Mouse (Mus musculus): Measurements from ENCODE around the gene Bclaf3. TPM values are rescaled to one million over a fixed set of nuclear protein-coding genes. Genes with fewer than 3 reads are reported as not detected.
"Not testable (repeated sequence)": the region's sequence is repeated elsewhere in the genome, so short reads cannot be mapped to it uniquely, and the experiment has no call there.

The Bclaf3 gene
- polyA plus RNA-seq, 1 experiment from 2014 or later: 29.1 TPM

DNA sequence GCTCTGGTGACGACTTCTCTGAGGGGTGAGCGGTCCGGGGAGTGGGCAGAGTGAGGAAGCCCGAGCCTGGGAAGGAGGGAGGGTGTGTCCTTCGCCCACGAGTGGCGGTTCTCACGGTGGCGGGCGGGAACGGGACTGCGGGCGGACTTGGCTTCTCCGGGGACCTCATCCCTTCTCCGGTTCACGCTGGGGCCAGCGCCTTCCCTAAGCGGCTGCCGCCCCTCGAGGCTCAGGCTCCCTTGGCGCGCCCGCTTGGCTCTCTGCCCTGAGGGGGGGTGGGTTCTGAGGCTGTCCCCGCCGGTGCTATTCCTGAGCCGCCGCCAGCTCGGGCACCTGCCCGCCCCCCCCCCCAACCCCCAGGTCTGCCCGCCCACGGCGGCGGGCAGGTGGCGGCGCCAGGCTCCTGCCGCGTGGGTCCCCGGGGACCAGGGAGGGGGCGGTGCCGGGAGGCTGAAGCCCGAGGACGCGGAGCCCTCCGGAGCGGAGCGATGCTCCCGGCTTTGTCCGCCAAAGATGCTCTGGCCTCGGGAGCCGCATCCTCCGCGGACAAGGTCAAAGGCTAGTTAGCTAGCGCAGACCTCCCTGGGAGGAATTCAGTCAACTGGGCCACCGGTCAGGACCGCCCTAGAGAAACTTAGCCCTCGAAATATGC is 6.4 kb downstream of the Bclaf3 start:
- Histone ChIP-seq H3K4me3 (peak overlapping the region; percentile 61), H3K36me3 (no peaks in the 10 kb centered on the region), H3K4me2 (peak overlapping the region; percentile 55), H3K9me3 (no peaks in the 10 kb centered on the region), H3K27ac (peak overlapping the region; percentile 85), H3K9ac (peak overlapping the region; percentile 77), H3K27me3 (no peaks in the 10 kb centered on the region), H3K4me1 (replicated peaks) (peaks cover 4% of the 10 kb centered on the region)
- 22% methylated on average over 40 of the region's 56 CpGs for WGBS
- ATAC-seq (ENCODE audit: low FRiP score): peak; percentile 76; the same call in 1 of the 2 replicates

- Histone ChIP-seq H3K27ac (no peak overlapping the region), H3K27me3 (no peaks in the 10 kb centered on the region), H3K4me2 (no peak overlapping the region), H3K9ac (no peak overlapping the region), H3K4me3 (no peak overlapping the region), H3K4me1 (replicated peaks) (0 out of 2 replicates have a peak, but pooled peaks cover 3% of the 10 kb centered on the region), H3K9me3 (no peaks in the 10 kb centered on the region), H3K36me3 (peaks cover 6% of the 10 kb centered on the region)
- no peak for ATAC-seq (ENCODE audit: low FRiP score)
- 92% methylated on average over 18 of the region's 18 CpGs for WGBS
Measured at GRCm38 (mm10) chrX:159541936-159542335, 15.4 kb downstream of the Bclaf3 start.

GRCm38 (mm10) chrX:159547093-159547492 is 20.6 kb downstream of the Bclaf3 start:
- Histone ChIP-seq H3K27me3 (no peaks in the 10 kb centered on the region), H3K36me3 (peaks cover 10% of the 10 kb centered on the region), H3K27ac (no peak overlapping the region), H3K4me3 (no peak overlapping the region), H3K9ac (no peak overlapping the region), H3K4me1 (replicated peaks) (no peaks in the 10 kb centered on the region), H3K4me2 (no peak overlapping the region), H3K9me3 (no peaks in the 10 kb centered on the region)
- 95% methylated on average over 5 of the region's 5 CpGs for WGBS
- ATAC-seq (ENCODE audit: low FRiP score): no peak

DNA sequence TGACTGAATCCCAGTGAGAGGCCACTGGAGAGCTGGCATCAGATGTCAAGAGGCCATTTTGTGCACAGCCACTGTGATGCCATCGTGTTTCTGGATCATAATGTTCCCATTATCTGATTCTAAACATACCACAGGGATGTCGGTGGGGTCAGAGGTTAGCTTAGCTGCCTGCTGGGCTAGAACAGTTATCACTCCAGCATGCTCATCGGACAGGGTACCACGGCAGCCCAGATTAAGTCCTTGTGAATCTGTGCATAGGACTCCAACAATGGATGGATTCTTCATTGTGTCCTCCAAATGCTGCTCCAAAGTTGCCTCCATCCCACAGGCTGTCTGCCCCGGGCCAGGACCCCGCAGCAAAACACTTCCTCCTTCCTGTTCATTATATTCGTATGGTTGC is 58.2 kb downstream of the Bclaf3 start:
- H3K9me3 ChIP-seq: not testable (repeated sequence)

DNA sequence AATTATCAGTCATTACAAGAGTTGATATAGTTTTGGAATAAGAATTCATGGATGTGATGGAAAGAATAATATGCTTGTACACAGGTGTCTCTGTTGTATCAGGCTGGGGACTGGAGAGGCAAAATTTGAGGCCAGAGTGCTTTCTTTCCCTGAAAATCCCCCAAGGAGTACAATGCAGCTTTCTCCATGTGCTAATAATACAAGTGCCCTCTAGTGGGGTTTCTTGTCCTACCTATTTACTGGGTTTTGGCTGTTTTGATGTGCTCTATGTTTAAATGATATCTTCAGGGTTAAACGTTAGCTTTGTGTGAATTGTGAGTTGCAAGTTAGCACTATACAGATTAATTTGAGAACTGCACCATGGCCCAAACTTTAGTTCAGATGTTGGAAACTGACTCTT is 65.1 kb downstream of the Bclaf3 start:
- H3K27me3 ChIP-seq: no peaks in the 10 kb centered on the region
- H3K9me3 ChIP-seq: no peaks in the 10 kb centered on the region
- H3K36me3 ChIP-seq: no peaks in the 10 kb centered on the region
- WGBS: 79% methylated on average over 1 of the region's 1 CpGs
- H3K27ac ChIP-seq: no peak overlapping the region
- no peak overlapping the region for H3K9ac ChIP-seq
- H3K4me3 ChIP-seq: no peak overlapping the region
- no peak overlapping the region for H3K4me2 ChIP-seq
- H3K4me1 ChIP-seq (replicated peaks): no peaks in the 10 kb centered on the region
- no peak for ATAC-seq (ENCODE audit: low FRiP score)

More for the DNA sequence above, 58.2 kb downstream of the Bclaf3 start:
- not testable (repeated sequence) for H3K36me3 ChIP-seq; H3K4me2 ChIP-seq; H3K4me3 ChIP-seq; H3K4me1 ChIP-seq (replicated peaks); ATAC-seq (ENCODE audit: low FRiP score); H3K9ac ChIP-seq; H3K27ac ChIP-seq; H3K27me3 ChIP-seq
- WGBS: 59% methylated on average over 7 of the region's 7 CpGs

GRCm38 (mm10) chrX:159597502-159597901 is 71.0 kb downstream of the Bclaf3 start:
- H3K36me3 ChIP-seq: no peaks in the 10 kb centered on the region
- ATAC-seq (ENCODE audit: low FRiP score): no peak
- no peak overlapping the region for H3K9ac ChIP-seq
- 83% methylated on average over 1 of the region's 1 CpGs for WGBS
- H3K9me3 ChIP-seq: no peaks in the 10 kb centered on the region
- no peaks in the 10 kb centered on the region for H3K27me3 ChIP-seq
- no peaks in the 10 kb centered on the region for H3K4me1 ChIP-seq (replicated peaks)
- H3K4me3 ChIP-seq: no peak overlapping the region
- H3K4me2 ChIP-seq: no peak overlapping the region
- no peak overlapping the region for H3K27ac ChIP-seq

GRCm38 (mm10) chrX:159604832-159605231 is 78.3 kb downstream of the Bclaf3 start:
- Histone ChIP-seq H3K4me1 (replicated peaks) (no peaks in the 10 kb centered on the region), H3K9me3 (no peaks in the 10 kb centered on the region), H3K36me3 (no peaks in the 10 kb centered on the region), H3K4me3 (no peak overlapping the region), H3K4me2 (no peak overlapping the region), H3K27ac (no peak overlapping the region), H3K9ac (no peak overlapping the region), H3K27me3 (peaks cover 6% of the 10 kb centered on the region; the same call in 1 of the 2 replicates)
- ATAC-seq (ENCODE audit: low FRiP score): no peak
- WGBS: 92% methylated on average over 2 of the region's 2 CpGs

GRCm38 (mm10) chrX:159606936-159607335 is 80.4 kb downstream of the Bclaf3 start:
- Histone ChIP-seq H3K27me3 (peaks cover 6% of the 10 kb centered on the region; the same call in 1 of the 2 replicates), H3K27ac (no peak overlapping the region), H3K4me1 (replicated peaks) (no peaks in the 10 kb centered on the region), H3K4me2 (no peak overlapping the region), H3K9ac (no peak overlapping the region), H3K9me3 (no peaks in the 10 kb centered on the region), H3K36me3 (no peaks in the 10 kb centered on the region), H3K4me3 (no peak overlapping the region)
- 48% methylated on average over 6 of the region's 6 CpGs for WGBS
- no peak for ATAC-seq (ENCODE audit: low FRiP score)

DNA sequence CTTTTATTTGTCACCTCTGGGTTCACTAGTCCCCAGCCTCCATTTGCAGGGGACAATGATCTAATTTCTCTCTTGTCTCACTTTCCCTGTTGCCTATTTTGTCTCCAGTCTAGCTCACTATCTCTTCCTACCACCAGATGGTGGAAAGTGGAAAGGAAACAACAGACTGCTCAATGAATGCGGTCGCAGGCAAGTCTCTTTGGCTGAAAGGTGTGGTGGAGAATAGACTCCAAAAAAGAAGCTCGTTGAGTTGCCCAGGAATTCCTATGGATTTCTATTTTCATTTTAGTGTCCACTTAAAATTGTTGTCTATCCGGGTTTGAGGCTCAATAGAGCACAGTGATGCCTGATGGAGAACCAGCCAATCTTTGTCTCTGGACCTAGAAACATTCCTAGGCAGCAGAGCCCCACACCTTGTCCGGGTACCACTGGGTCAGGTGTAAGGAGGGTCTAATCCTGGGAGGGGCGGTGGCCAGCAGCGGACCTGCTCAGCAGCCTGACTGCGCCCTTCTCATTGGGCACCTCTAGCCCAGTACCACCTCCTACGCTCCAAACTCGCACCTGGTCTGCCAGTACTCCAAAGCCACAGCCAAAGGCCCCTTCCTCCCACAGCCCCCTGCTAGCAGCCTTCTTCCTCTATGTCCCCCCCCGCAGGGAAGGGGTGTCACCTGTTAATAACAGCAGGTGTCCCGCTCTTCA is 99.9 kb downstream of the Bclaf3 start:
- Histone ChIP-seq H3K27ac (peak overlapping the region; percentile 48; the same call in 1 of the 2 replicates), H3K9me3 (no peaks in the 10 kb centered on the region), H3K4me1 (replicated peaks) (peaks cover 9% of the 10 kb centered on the region; the same call in 1 of the 2 replicates), H3K27me3 (no peaks in the 10 kb centered on the region), H3K9ac (peak overlapping the region; percentile 80), H3K4me2 (peak overlapping the region; percentile 57), H3K4me3 (peak overlapping the region; percentile 59), H3K36me3 (no peaks in the 10 kb centered on the region)
- 24% methylated on average over 12 of the region's 12 CpGs for WGBS
- ATAC-seq (ENCODE audit: low FRiP score): peak; percentile 73

DNA sequence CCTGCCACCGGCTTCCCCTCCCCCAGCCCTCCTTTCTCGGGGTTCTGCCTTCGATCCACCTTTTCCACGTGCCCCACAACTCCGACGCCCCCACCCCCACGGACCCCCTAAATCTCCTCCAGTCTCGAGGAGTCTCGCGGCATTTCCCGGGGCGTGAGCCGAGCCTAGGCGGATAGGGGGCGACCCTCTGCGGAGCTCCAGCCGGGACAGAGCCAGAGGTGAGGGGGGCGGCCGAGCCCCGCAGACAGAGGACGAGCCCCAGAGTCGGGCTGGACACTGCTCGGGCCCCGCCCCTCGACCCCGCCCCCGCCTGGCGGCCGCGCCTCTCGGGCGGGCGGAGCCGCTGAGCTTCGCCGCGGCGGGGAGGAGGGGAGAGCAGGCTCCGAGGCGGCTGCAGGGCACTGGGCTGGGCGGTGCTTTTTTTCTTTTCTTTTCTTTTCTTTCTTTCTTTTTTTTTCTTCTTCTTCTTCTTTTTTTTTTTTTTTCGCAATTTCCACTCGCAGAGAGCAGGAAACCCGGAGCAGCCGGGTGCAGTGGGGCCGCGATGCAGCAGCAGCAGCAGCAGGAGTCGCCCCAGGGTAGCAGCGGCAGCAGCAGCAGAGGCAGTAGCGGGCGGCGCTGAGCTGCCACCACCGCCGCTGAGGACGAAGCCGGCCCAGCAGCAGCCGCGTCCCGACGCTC is 100.6 kb downstream of the Bclaf3 start, which contains the start of gene Sh3kbp1:
TSS of gene Sh3kbp1 (plus strand) at position 366 of the 681 bp plus-strand sequence.
- Histone ChIP-seq H3K4me1 (replicated peaks) (peaks cover 9% of the 10 kb centered on the region; the same call in 1 of the 2 replicates), H3K27ac (peak within 1 kb of the TSS; percentile 80), H3K27me3 (no peaks in the 10 kb centered on the region), H3K4me3 (peak within 1 kb of the TSS; percentile 59), H3K9me3 (no peaks in the 10 kb centered on the region), H3K9ac (peak within 1 kb of the TSS; percentile 80), H3K36me3 (no peaks in the 10 kb centered on the region), H3K4me2 (peak within 1 kb of the TSS; percentile 57)
- WGBS: 13% methylated on average over 40 of the region's 60 CpGs
- ATAC-seq (ENCODE audit: low FRiP score): peak; percentile 87

GRCm38 (mm10) chrX:159627588-159628566 is 101.4 kb downstream of the Bclaf3 start:
- ATAC-seq (ENCODE audit: low FRiP score): peak; percentile 77
- Histone ChIP-seq H3K4me1 (replicated peaks) (peaks cover 9% of the 10 kb centered on the region; the same call in 1 of the 2 replicates), H3K9ac (peak overlapping the region; percentile 80), H3K27me3 (no peaks in the 10 kb centered on the region), H3K9me3 (no peaks in the 10 kb centered on the region), H3K4me3 (peak overlapping the region; percentile 59), H3K27ac (peak overlapping the region; percentile 80), H3K36me3 (no peaks in the 10 kb centered on the region), H3K4me2 (peak overlapping the region; percentile 57)
- WGBS: 26% methylated on average over 45 of the region's 56 CpGs
